Mouse (Mus musculus): ENCODE data around the gene Arid1b. TPM values are rescaled to one million over a fixed set of nuclear protein-coding genes. Genes with fewer than 3 reads are reported as not detected.

The Arid1b gene
- polyA plus RNA-seq, 1 experiment from 2014 or later: 7.2 TPM

DNA sequence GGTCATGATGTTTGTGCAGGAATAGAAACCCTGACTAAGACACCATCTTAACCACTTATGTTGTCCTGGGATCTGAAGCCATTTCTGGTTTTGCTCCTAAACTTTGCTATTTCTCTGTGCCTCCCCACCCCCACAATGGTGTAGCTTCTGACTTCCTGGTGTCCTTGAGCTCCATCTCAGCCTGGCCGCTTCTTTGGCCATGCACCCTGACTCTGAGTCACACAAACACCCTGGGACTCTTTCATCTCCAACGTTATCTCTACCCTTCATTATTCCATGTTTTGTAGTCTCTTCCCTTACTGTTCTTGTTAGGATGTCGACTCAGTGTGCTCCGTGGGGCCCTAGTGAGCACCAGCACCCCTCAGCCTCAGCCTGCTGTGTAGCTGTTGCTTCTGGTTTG is 78.4 kb downstream of the Arid1b start:
- DNase-seq (ENCODE audit: low spot score): no peak
- H3K9ac ChIP-seq (replicated peaks; ENCODE audit: low read depth): no peak overlapping the region
- WGBS: 64% methylated on average over 4 of the region's 4 CpGs
- ATAC-seq: no peak
- no peak overlapping the region for H3K4me2 ChIP-seq (replicated peaks; ENCODE audit: low read depth, low read length)
- H3K27ac ChIP-seq (ENCODE audit: low read length): no peak overlapping the region
- H3K4me3 ChIP-seq (ENCODE audit: low read depth, low read length): no peak overlapping the region
- peaks cover 13% of the 10 kb centered on the region for H3K4me1 ChIP-seq (ENCODE audit: insufficient read depth, low read depth, low read length)
- no peaks in the 10 kb centered on the region for H3K36me3 ChIP-seq (ENCODE audit: insufficient read depth, low read length)
- H3K9me3 ChIP-seq (ENCODE audit: low read length): no peaks in the 10 kb centered on the region
- TF ChIP-seq CTCF (IDR thresholded peaks at IDR 0.05) (no peak), EP300 (IDR thresholded peaks at IDR 0.05) (no peak)
- no peaks in the 10 kb centered on the region for H3K27me3 ChIP-seq (replicated peaks; ENCODE audit: insufficient read depth, low read length)

DNA sequence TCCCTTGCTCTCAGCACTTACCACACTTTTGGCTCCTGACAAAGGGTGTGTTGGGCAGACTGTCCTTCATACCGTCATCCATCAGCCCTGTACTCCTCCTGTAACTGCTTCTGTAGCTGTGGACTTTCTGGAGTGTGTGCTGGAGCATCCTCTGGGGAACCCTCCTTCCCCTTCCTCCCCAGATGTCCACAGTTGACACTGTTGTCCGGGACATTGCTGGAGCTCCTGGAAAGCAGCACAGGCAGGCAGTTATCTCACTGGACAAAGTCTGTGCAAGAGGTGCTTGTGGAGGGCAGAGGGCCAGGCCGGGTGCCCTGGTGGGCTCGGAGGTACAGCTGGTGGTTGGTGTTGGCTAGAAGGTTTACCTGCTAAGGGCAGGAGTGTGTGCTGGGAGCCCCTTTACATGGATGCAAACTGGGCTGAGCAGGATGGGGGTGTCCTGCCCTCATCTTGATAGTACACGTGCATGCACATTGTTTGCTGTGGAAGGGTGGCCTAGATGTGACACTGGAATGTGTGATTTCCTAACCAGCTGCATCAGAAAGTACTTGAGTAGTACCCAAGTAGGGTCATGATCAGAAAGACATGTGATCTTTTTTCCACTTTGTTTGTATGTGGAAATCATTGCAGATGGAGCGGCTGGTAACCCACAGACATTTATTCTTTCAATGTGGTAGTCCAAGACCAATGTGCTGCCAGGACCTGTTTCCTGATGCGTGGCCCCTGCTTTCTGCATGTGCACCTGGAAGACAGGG is 80.8 kb downstream of the Arid1b start:
- H3K4me2 ChIP-seq (replicated peaks; ENCODE audit: low read depth, low read length): no peak overlapping the region
- no peaks in the 10 kb centered on the region for H3K36me3 ChIP-seq (ENCODE audit: insufficient read depth, low read length)
- H3K4me3 ChIP-seq (ENCODE audit: low read depth, low read length): no peak overlapping the region
- no peaks in the 10 kb centered on the region for H3K9me3 ChIP-seq (ENCODE audit: low read length)
- WGBS: 39% methylated on average over 7 of the region's 7 CpGs
- no peak for TF ChIP-seq CTCF (IDR thresholded peaks at IDR 0.05)
- TF ChIP-seq EP300 (IDR thresholded peaks at IDR 0.05): 0 out of 2 replicates have a peak, but pooled peaks have one; percentile 20
- H3K4me1 ChIP-seq (ENCODE audit: insufficient read depth, low read depth, low read length): peaks cover 10% of the 10 kb centered on the region
- peak; percentile 56 for ATAC-seq
- DNase-seq (ENCODE audit: low spot score): peak; percentile 65
- H3K9ac ChIP-seq (replicated peaks; ENCODE audit: low read depth): no peak overlapping the region
- H3K27me3 ChIP-seq (replicated peaks; ENCODE audit: insufficient read depth, low read length): no peaks in the 10 kb centered on the region
- H3K27ac ChIP-seq (ENCODE audit: low read length): no peak overlapping the region

DNA sequence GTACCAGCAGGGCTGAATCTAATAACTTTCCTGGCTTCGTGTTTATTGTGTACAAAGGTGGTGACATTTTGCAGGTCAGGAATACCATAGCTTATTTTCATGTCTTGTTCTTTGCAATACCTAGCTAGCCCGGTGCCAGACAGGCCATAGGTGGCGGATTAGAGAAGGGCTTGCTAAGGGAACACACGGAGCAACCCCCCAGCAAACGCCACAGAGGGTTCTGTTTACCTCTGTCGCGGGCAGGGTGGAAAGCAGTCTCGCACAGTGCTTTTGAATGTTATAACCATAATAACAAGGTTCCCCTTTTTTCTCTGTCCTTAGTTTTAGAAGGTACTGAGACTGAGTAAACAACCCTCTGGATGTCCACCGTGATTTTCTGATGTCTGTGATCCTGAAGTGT is 83.9 kb downstream of the Arid1b start:
- no peak for ATAC-seq
- WGBS: 45% methylated on average over 9 of the region's 9 CpGs
- no peak for DNase-seq (ENCODE audit: low spot score)
- no peaks in the 10 kb centered on the region for H3K36me3 ChIP-seq (ENCODE audit: insufficient read depth, low read length)
- no peaks in the 10 kb centered on the region for H3K27me3 ChIP-seq (replicated peaks; ENCODE audit: insufficient read depth, low read length)
- H3K9me3 ChIP-seq (ENCODE audit: low read length): no peaks in the 10 kb centered on the region
- H3K4me3 ChIP-seq (ENCODE audit: low read depth, low read length): no peak overlapping the region
- peaks cover 31% of the 10 kb centered on the region for H3K4me1 ChIP-seq (ENCODE audit: insufficient read depth, low read depth, low read length)
- H3K4me2 ChIP-seq (replicated peaks; ENCODE audit: low read depth, low read length): no peak overlapping the region
- H3K27ac ChIP-seq (ENCODE audit: low read length): no peak overlapping the region
- no peak overlapping the region for H3K9ac ChIP-seq (replicated peaks; ENCODE audit: low read depth)
- no peak for TF ChIP-seq EP300 (IDR thresholded peaks at IDR 0.05)
- no peak for TF ChIP-seq CTCF (IDR thresholded peaks at IDR 0.05)

DNA sequence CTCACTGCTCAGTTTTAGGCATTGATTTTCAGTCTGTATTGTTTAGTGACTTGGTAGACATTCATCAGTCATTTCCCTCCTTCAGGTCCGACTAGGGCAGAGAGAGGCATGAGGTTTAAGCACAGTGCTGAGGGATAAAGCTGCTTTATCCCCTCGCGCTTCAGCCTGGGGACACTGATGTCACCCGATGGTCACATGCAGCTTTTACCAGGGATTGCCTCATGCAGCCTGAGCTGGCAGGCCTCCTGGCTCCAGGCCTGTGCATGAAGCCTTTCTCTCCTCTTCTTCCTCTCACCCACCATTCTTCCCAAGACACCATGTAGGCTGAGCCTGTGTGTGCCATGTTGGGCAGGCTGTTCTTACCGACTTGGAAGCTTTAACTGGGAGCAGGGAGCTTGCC is 84.4 kb downstream of the Arid1b start:
- Histone ChIP-seq H3K4me1 (ENCODE audit: insufficient read depth, low read depth, low read length) (peaks cover 31% of the 10 kb centered on the region), H3K9ac (replicated peaks; ENCODE audit: low read depth) (no peak overlapping the region), H3K4me2 (replicated peaks; ENCODE audit: low read depth, low read length) (no peak overlapping the region), H3K27me3 (replicated peaks; ENCODE audit: insufficient read depth, low read length) (no peaks in the 10 kb centered on the region), H3K9me3 (ENCODE audit: low read length) (no peaks in the 10 kb centered on the region), H3K27ac (ENCODE audit: low read length) (no peak overlapping the region), H3K36me3 (ENCODE audit: insufficient read depth, low read length) (no peaks in the 10 kb centered on the region), H3K4me3 (ENCODE audit: low read depth, low read length) (no peak overlapping the region)
- DNase-seq (ENCODE audit: low spot score) (no peak), ATAC-seq (no peak)
- WGBS: 60% methylated on average over 5 of the region's 5 CpGs
- no peak for TF ChIP-seq EP300 (IDR thresholded peaks at IDR 0.05)

DNA sequence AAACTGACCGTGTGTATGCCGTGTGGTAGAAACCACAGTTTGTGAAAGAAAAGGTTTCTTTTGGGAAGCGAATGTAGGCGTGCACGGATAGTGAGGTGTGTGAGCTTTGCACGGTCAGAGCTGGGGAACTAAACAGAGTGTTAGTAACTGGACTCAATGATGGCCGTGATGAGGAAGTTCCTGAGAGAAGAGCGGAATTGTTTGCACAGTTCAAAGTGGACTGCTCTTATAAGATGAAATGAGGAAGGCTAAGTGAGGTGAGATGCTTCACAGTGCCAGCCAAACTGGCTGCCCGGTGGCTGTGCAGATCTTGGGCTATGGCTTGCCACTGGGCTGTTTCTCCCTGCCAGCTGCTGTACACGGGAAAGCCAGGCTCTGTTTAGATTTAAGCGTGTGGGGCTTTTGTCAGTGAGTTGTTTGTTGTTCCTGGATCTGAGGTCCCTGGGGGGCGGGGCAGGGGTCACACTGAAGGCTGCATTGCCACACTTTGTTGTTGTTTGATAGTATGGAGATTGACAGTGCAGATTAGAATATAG is 86.8 kb downstream of the Arid1b start:
- Histone ChIP-seq H3K36me3 (ENCODE audit: insufficient read depth, low read length) (no peaks in the 10 kb centered on the region), H3K4me3 (ENCODE audit: low read depth, low read length) (no peak overlapping the region), H3K27me3 (replicated peaks; ENCODE audit: insufficient read depth, low read length) (no peaks in the 10 kb centered on the region), H3K9ac (replicated peaks; ENCODE audit: low read depth) (no peak overlapping the region), H3K4me2 (replicated peaks; ENCODE audit: low read depth, low read length) (no peak overlapping the region), H3K27ac (ENCODE audit: low read length) (no peak overlapping the region), H3K4me1 (ENCODE audit: insufficient read depth, low read depth, low read length) (peaks cover 21% of the 10 kb centered on the region; the same call in 1 of the 2 replicates), H3K9me3 (ENCODE audit: low read length) (no peaks in the 10 kb centered on the region)
- TF ChIP-seq EP300 (IDR thresholded peaks at IDR 0.05): no peak
- no peak for TF ChIP-seq CTCF (IDR thresholded peaks at IDR 0.05)
- 27% methylated on average over 12 of the region's 12 CpGs for WGBS
- peak; percentile 68 for DNase-seq (ENCODE audit: low spot score)
- peak; percentile 39 for ATAC-seq

DNA sequence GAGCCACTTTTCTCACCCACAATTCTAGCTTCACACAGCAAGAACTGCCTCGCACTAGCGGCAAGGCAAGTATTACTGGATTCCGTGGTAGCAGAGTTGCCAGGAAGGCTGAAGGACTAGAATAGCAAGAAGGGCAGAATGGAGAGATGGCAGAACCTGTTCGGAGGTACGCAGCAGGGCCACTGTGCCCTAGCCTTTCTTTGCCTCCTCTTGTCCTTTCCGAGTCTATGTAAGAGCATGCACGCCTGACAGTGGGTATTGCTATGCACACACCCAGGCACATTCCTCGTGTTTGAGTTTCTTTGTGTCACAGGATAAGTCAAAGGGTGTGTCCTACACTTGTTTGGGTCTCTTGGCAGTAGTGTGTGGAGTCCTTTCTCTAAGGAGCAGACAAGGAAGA is 88.1 kb downstream of the Arid1b start:
- Histone ChIP-seq H3K4me1 (ENCODE audit: insufficient read depth, low read depth, low read length) (peaks cover 21% of the 10 kb centered on the region; the same call in 1 of the 2 replicates), H3K36me3 (ENCODE audit: insufficient read depth, low read length) (no peaks in the 10 kb centered on the region), H3K9ac (replicated peaks; ENCODE audit: low read depth) (no peak overlapping the region), H3K9me3 (ENCODE audit: low read length) (no peaks in the 10 kb centered on the region), H3K27me3 (replicated peaks; ENCODE audit: insufficient read depth, low read length) (no peaks in the 10 kb centered on the region), H3K4me2 (replicated peaks; ENCODE audit: low read depth, low read length) (no peak overlapping the region), H3K27ac (ENCODE audit: low read length) (no peak overlapping the region), H3K4me3 (ENCODE audit: low read depth, low read length) (no peak overlapping the region)
- ATAC-seq (peak; percentile 86), DNase-seq (ENCODE audit: low spot score) (peak; percentile 74)
- TF ChIP-seq CTCF (IDR thresholded peaks at IDR 0.05): no peak
- 0 out of 2 replicates have a peak, but pooled peaks have one; percentile 12 for TF ChIP-seq EP300 (IDR thresholded peaks at IDR 0.05)
- 54% methylated on average over 8 of the region's 8 CpGs for WGBS

Measured in lung, postnatal 0 days (tissue).